Mouse (Mus musculus) intestine, postnatal 0 days (tissue): ENCODE results near the gene Pigx. TPM values are rescaled to one million over a fixed set of nuclear protein-coding genes. Genes with fewer than 3 reads are reported as not detected.
"Not testable (repeated sequence)": the region's sequence is repeated elsewhere in the genome, so short reads cannot be mapped to it uniquely, and the experiment has no call there.

Experiments
- ATAC-seq: fragments of 200-750 bp; cut with Nextera tagmentation; 2 replicates; pipeline ENCODE4 v1.8.0; 2017; ENCODE audit warnings: mild to moderate bottlenecking, moderate TSS enrichment, moderate library complexity
- H3K27ac ChIP-seq: fragments of 300-500 bp; sonication (generic); 2 replicates; pipeline ENCODE4 v1.5.1; 2014; ENCODE audit warnings: mild to moderate bottlenecking, low read depth, low read length, moderate library complexity
- H3K27me3 ChIP-seq: fragments of 300-500 bp; sonication (generic); replicated peaks from 2 replicates; pipeline ENCODE4 v1.6.1; 2014; ENCODE audit warnings: low read length, mixed read lengths; ENCODE audit not compliant: control insufficient read depth, insufficient read depth
- H3K36me3 ChIP-seq: fragments of 300-500 bp; sonication (generic); 2 replicates; pipeline ENCODE4 v1.6.1; 2014; ENCODE audit warnings: mild to moderate bottlenecking, moderate library complexity; ENCODE audit not compliant: control insufficient read depth, insufficient read depth
- H3K4me1 ChIP-seq: fragments of 300-500 bp; sonication (generic); replicated peaks from 2 replicates; pipeline ENCODE4 v1.6.1; 2014; ENCODE audit warnings: antibody characterized with exemption, low read length, mixed read lengths; ENCODE audit not compliant: control insufficient read depth, insufficient read depth
- H3K4me2 ChIP-seq: fragments of 300-500 bp; sonication (generic); replicated peaks from 2 replicates; pipeline ENCODE4 v1.6.1; 2014; ENCODE audit warnings: low read depth, mild to moderate bottlenecking, moderate library complexity
- H3K4me3 ChIP-seq: fragments of 300-500 bp; sonication (generic); 2 replicates; pipeline ENCODE4 v1.5.1; 2014; ENCODE audit warnings: low read depth, low read length
- H3K9ac ChIP-seq: fragments of 300-500 bp; sonication (generic); 2 replicates; pipeline ENCODE4 v1.6.1; 2014; ENCODE audit warnings: mild to moderate bottlenecking, low read depth, low read length
- H3K9me3 ChIP-seq: fragments of 300-500 bp; sonication (generic); 2 replicates; pipeline ENCODE4 v1.6.1; 2016; ENCODE audit warnings: mixed run types; ENCODE audit not compliant: control insufficient read depth
- CTCF ChIP-seq: sonication (generic); IDR thresholded peaks from 2 replicates; pipeline ENCODE4 v1.5.1; 2016; ENCODE audit warnings: low read depth, mild to moderate bottlenecking, control low read depth, antibody characterized with exemption, moderate library complexity
- WGBS: fragments of 180-500 bp; shearing (Covaris S2); extraction: QIAGEN DNeasy Blood & Tissue Kit; methylation state at CpG from one replicate; pipeline ENCODE4 v1.1.7; 2014; 5-methylcytosine and 5-hydroxymethylcytosine counted together
- polyA plus RNA-seq: library from polyadenylated mRNA; unstranded; fragments of >200 nt; fragmentation: Nextera tagmentation; extraction: Ambion mirVana; gene quantifications from 2 replicates; pipeline ENCODE4 v1.2.1, GENCODE M21; 2015

Pigx gene
- polyA plus RNA-seq, 1 experiment from 2014 or later, result 68.1 TPM

DNA sequence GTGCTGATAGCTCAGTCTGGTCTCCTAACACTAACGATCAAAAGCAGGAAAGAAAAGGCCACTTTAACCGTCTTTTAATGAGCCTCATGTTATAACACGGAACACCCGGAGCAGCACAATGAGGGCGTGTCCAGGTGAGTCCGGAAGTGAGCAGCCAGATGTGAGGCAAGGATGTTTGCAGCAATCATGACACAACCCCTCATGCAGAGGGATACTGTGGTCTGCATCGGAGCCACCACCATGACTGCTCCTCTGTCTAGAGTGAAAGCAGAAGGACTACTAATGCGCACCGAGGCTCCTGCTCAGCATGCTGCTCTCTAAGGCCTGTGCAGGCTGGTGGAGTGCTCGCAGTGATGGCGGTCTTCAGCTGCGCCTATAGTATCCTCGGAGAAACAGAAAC lies 2.8 kb upstream of the Pigx start:
- H3K4me3 ChIP-seq, result no peak overlapping the region
- H3K27ac ChIP-seq, result no peak overlapping the region
- H3K9ac ChIP-seq, result no peak overlapping the region
- no peaks in the 10 kb centered on the region for H3K27me3 ChIP-seq
- peaks cover 27% of the 10 kb centered on the region for H3K36me3 ChIP-seq
- no peaks in the 10 kb centered on the region for H3K9me3 ChIP-seq
- ATAC-seq, result no peak
- H3K4me2 ChIP-seq, result no peak overlapping the region
- H3K4me1 ChIP-seq, result no peaks in the 10 kb centered on the region
- WGBS, result 74% methylated on average over 13 of the region's 13 CpGs
- TF ChIP-seq CTCF, result no peak

DNA sequence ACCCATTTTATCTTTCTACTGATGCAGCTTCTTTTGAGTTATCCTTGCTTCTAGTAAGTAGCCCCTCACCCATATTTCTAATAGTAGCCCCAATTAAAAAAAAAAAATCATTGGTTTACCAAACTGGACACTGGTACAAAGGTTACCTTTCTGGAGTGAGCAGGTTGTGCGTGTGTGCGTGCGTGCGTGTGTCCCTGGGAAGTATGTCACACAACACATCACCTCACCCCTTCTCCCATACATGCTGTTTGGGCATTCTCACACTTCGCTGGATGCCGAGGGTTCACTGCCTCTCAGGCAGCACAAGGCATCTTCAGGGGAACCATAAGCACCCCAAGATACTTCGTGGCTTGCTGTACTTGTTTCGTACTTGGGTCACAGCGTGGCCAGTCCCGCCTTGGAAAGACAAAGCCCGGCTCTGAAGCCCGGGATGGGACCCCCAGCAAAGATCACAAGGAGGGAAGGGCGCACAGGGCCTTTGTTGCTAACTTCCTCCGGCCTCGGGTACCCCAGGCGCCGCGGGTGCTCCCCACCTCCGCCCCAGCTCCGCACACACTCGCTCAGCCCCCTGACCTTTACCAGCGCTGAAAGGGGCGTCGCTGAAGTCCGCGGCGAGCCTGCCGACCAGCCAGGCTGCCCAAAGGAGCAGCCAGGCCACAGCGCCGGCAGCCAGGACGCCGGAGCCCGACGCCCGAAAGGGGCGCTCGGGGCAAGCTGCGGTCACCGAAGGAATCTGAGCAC lies 473 bp downstream of the Pigx start:
- 1% methylated on average over 39 of the region's 39 CpGs for WGBS
- Histone ChIP-seq H3K4me1 (no peaks in the 10 kb centered on the region), H3K9ac (peak overlapping the region; percentile 75), H3K36me3 (peaks cover 11% of the 10 kb centered on the region; the same call in 1 of the 2 replicates), H3K4me2 (peak overlapping the region; percentile 90), H3K27me3 (no peaks in the 10 kb centered on the region), H3K9me3 (no peaks in the 10 kb centered on the region), H3K4me3 (peak overlapping the region; percentile 78), H3K27ac (peak overlapping the region; percentile 73)
- TF ChIP-seq CTCF, result no peak
- ATAC-seq, result peak; percentile 41

DNA sequence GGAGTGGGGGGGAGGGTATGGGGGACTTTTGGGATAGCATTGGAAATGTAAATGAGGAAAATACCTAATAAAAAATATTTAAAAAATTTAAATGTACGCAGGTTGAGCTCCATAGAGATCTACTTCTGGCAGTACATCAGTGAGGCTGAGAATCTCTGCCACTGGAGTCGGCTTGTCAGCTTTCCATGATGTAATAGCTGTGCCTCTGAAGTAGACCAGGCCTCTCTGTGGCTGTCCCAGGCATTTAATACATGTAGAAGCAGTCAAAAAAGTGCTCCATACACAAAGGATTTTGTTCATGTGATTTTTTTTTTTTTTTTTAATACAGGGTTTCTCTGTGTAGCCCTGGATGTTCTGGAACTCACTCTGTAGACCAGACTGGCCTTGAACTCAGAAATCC lies 1.8 kb downstream of the Pigx start:
- WGBS, result 72% methylated on average over 2 of the region's 2 CpGs
- H3K4me2 ChIP-seq, H3K9ac ChIP-seq, H3K27me3 ChIP-seq, H3K4me1 ChIP-seq, H3K27ac ChIP-seq, H3K9me3 ChIP-seq, ATAC-seq, H3K4me3 ChIP-seq: not testable (repeated sequence)
- H3K36me3 ChIP-seq, result peaks cover 11% of the 10 kb centered on the region

DNA sequence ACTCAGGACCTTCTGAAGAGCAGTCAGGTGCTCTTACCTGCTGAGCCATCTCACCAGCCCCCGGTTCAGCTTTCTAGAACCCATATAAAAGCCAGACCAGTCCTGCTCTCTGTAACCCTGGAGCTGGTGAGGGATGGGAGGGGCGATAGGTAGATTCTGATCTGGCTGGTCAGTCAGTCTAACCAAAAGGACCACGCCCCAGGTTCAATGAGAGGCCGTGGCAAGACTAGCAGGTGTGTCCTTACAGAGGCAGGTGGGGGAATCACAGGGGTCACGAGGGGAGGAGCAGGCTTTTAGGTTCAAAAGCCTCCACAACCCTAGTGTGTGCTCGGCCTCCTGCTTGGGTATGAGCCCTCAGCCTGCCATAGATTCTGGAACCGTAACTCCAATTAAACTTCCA lies 8.1 kb downstream of the Pigx start:
- H3K9me3 ChIP-seq, result no peaks in the 10 kb centered on the region
- H3K27ac ChIP-seq, result peak overlapping the region; percentile 41; the same call in 1 of the 2 replicates
- peaks cover 32% of the 10 kb centered on the region for H3K36me3 ChIP-seq
- H3K9ac ChIP-seq, result no peak overlapping the region
- no peak for ATAC-seq
- H3K4me3 ChIP-seq, result no peak overlapping the region
- no peak overlapping the region for H3K4me2 ChIP-seq
- no peaks in the 10 kb centered on the region for H3K27me3 ChIP-seq
- no peak for TF ChIP-seq CTCF
- WGBS, result 85% methylated on average over 7 of the region's 7 CpGs
- H3K4me1 ChIP-seq, result no peaks in the 10 kb centered on the region

DNA sequence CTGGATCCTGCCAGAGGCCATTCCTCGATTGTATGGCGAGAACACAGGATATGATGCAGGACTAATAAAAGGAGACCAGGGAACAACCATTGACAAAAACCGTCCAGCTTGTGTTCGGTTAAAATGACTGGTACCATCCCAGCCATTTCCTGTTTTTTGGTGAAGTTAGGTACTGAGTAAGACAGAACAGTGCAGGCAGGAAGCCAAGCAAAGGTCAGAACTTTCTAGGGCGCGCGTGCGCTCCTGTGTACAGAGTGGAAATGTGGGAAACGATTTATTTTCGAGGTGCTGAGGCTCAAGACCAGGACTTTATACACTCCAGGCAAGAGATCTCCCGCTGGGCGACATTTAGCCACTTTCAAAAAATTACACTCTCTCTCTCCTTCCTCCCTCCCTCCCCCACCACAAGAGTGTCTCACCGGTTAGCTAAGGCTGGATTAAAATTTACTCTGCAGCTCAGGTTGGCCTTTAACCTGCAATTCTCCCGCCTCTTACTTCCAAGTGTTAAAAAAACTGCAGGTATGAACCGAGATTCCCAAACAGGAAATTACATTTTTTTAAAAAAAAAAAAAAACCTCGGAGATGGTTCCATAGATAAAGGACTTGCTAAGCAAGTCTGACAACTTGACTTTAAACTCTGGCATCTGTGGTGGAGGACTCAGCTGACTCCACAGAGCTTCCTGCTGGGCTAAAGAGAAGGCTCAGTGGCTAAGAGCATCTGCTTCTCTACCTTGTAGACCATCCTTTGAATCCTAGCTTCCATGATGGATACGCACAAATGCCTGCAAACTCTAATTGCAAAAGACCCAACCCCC lies 11.7 kb downstream of the Pigx start:
- Histone ChIP-seq H3K36me3 (peaks cover 37% of the 10 kb centered on the region), H3K9ac (no peak overlapping the region), H3K4me2 (0 out of 2 replicates have a peak overlapping the region, but pooled peaks have one; percentile 3), H3K27me3 (no peaks in the 10 kb centered on the region), H3K4me3 (no peak overlapping the region), H3K4me1 (no peaks in the 10 kb centered on the region), H3K9me3 (no peaks in the 10 kb centered on the region), H3K27ac (peak overlapping the region; percentile 24; the same call in 1 of the 2 replicates)
- ATAC-seq, result peak; percentile 60
- no peak for TF ChIP-seq CTCF
- WGBS, result 39% methylated on average over 17 of the region's 17 CpGs

DNA sequence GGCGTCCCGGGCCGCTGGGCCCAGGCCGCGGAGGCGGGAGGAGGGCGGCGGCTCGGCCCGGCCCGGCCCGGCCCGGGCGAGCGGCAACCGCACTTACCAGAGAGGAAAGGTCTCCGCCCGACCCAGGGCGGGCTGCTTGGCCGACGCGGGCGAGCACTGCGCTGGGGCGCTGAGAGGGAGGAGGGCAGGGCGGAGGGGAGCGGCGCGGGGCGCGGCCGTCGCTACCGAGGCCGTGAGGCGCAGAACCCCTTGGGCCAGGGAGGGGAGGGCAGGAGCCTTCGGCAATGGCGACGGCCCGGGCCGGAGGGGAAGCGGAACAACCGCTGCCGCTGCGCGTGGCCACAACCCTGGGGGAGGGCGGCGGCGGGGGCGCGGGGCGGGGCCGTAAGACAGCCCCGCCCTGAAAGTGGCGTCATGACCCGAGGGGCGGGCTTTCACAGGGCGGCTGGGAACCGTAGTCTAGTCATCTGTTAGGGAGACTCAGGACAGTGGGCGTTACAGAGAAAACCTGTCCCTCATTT lies 20.5 kb downstream of the Pigx start, which contains the start of gene Pak2:
Gene Pak2, minus strand, starts transcription at position 352 of the 521 bp plus-strand sequence.
- TF ChIP-seq CTCF, result no peak
- Histone ChIP-seq H3K9me3 (no peaks in the 10 kb centered on the region), H3K27ac (peak within 1 kb of the TSS; percentile 100), H3K27me3 (no peaks in the 10 kb centered on the region), H3K4me1 (0 out of 2 replicates have a peak, but pooled peaks cover 6% of the 10 kb centered on the region), H3K4me2 (peak within 1 kb of the TSS; percentile 64), H3K9ac (peak within 1 kb of the TSS; percentile 94), H3K4me3 (peak within 1 kb of the TSS; percentile 97), H3K36me3 (no peaks in the 10 kb centered on the region; the same call in 1 of the 2 replicates)
- peak; percentile 97 for ATAC-seq
- under 1% methylated on average over 50 of the region's 60 CpGs for WGBS
